Mouse (Mus musculus) embryonic facial prominence, embryonic 15.5 days (tissue): ENCODE results near the gene Sfrp2. TPM values are rescaled to one million over a fixed set of nuclear protein-coding genes. Genes with fewer than 3 reads are reported as not detected.

Source experiments
- ATAC-seq: fragments of 200-750 bp; cut with Nextera tagmentation; 2 replicates; pipeline ENCODE4 v1.8.0; 2017; ENCODE audit warnings: low read depth, moderate TSS enrichment; ENCODE audit not compliant: insufficient number of reproducible peaks, low FRiP score, low TSS enrichment
- H3K27ac ChIP-seq: fragments of 300-500 bp; sonication (generic); replicated peaks from 2 replicates; pipeline ENCODE4 v1.5.1; 2015; ENCODE audit warnings: mild to moderate bottlenecking, inconsistent platforms
- H3K27me3 ChIP-seq: fragments of 300-500 bp; sonication (generic); 2 replicates; pipeline ENCODE4 v1.6.1; 2015; ENCODE audit warnings: inconsistent platforms
- H3K36me3 ChIP-seq: fragments of 300-500 bp; sonication (generic); 2 replicates; pipeline ENCODE4 v1.6.1; 2015; ENCODE audit warnings: mild to moderate bottlenecking, inconsistent platforms
- H3K4me1 ChIP-seq: fragments of 300-500 bp; sonication (generic); 2 replicates; pipeline ENCODE4 v1.6.1; 2015; ENCODE audit warnings: inconsistent platforms
- H3K4me2 ChIP-seq: fragments of 300-500 bp; sonication (generic); replicated peaks from 2 replicates; pipeline ENCODE4 v1.6.1; 2015; ENCODE audit warnings: mild to moderate bottlenecking, inconsistent platforms
- H3K4me3 ChIP-seq: fragments of 300-500 bp; sonication (generic); replicated peaks from 2 replicates; pipeline ENCODE4 v1.5.1; 2015; ENCODE audit warnings: mild to moderate bottlenecking, inconsistent platforms
- H3K9ac ChIP-seq: fragments of 300-500 bp; sonication (generic); 2 replicates; pipeline ENCODE4 v1.6.1; 2015; ENCODE audit warnings: inconsistent platforms
- H3K9me3 ChIP-seq: fragments of 300-500 bp; sonication (generic); replicated peaks from 2 replicates; pipeline ENCODE4 v1.6.1; 2016; ENCODE audit warnings: inconsistent platforms
- WGBS: fragments of 180-500 bp; shearing (Covaris S2); methylation state at CpG from one replicate; pipeline ENCODE4 v1.1.7; 2015; 5-methylcytosine and 5-hydroxymethylcytosine counted together
- polyA plus RNA-seq: library from polyadenylated mRNA; unstranded; fragments of >200 nt; fragmentation: Nextera tagmentation; extraction: Ambion mirVana; gene quantifications from 2 replicates; pipeline ENCODE4 v1.2.1, GENCODE M21; 2015

Gene Sfrp2
- polyA plus RNA-seq, 1 experiment from 2014 or later, result 676 TPM

GRCm38 (mm10) chr3:83797828-83798227 lies 31.7 kb downstream of the Sfrp2 start:
- Histone ChIP-seq H3K36me3 (no peaks in the 10 kb centered on the region), H3K9ac (no peak overlapping the region), H3K4me2 (peak overlapping the region; percentile 34; the same call in 1 of the 2 replicates), H3K27ac (peak overlapping the region; percentile 14; the same call in 1 of the 2 replicates), H3K9me3 (no peaks in the 10 kb centered on the region), H3K4me1 (peaks cover 10% of the 10 kb centered on the region; the same call in 1 of the 2 replicates), H3K27me3 (no peaks in the 10 kb centered on the region), H3K4me3 (0 out of 2 replicates have a peak overlapping the region, but pooled peaks have one; percentile 8)
- WGBS, result 5% methylated on average over 10 of the region's 10 CpGs
- peak; percentile 51; the same call in 1 of the 2 replicates for ATAC-seq

GRCm38 (mm10) chr3:83799486-83799885 lies 33.4 kb downstream of the Sfrp2 start:
- 92% methylated on average over 7 of the region's 7 CpGs for WGBS
- Histone ChIP-seq H3K9me3 (no peaks in the 10 kb centered on the region), H3K4me2 (no peak overlapping the region), H3K9ac (no peak overlapping the region), H3K4me3 (no peak overlapping the region), H3K36me3 (no peaks in the 10 kb centered on the region), H3K4me1 (peaks cover 10% of the 10 kb centered on the region; the same call in 1 of the 2 replicates), H3K27ac (no peak overlapping the region), H3K27me3 (no peaks in the 10 kb centered on the region)
- no peak for ATAC-seq

- WGBS, result 93% methylated on average over 4 of the region's 4 CpGs
- no peak overlapping the region for H3K27ac ChIP-seq
- H3K9ac ChIP-seq, result no peak overlapping the region
- no peaks in the 10 kb centered on the region for H3K9me3 ChIP-seq
- no peak overlapping the region for H3K4me2 ChIP-seq
- H3K4me1 ChIP-seq, result peaks cover 10% of the 10 kb centered on the region; the same call in 1 of the 2 replicates
- no peak for ATAC-seq
- H3K36me3 ChIP-seq, result no peaks in the 10 kb centered on the region
- H3K27me3 ChIP-seq, result no peaks in the 10 kb centered on the region
- H3K4me3 ChIP-seq, result no peak overlapping the region
These were observed 35.6 kb downstream of the Sfrp2 start for GRCm38 (mm10) chr3:83801649-83802155.

- ATAC-seq, result 0 out of 2 replicates have a peak, but pooled peaks have one; percentile 34
- H3K9me3 ChIP-seq, result no peaks in the 10 kb centered on the region
- H3K36me3 ChIP-seq, result no peaks in the 10 kb centered on the region
- WGBS, result 40% methylated on average over 12 of the region's 12 CpGs
- H3K9ac ChIP-seq, result no peak overlapping the region
- H3K27me3 ChIP-seq, result no peaks in the 10 kb centered on the region
- no peak overlapping the region for H3K27ac ChIP-seq
- H3K4me1 ChIP-seq, result peaks cover 8% of the 10 kb centered on the region; the same call in 1 of the 2 replicates
- no peak overlapping the region; the same call in 1 of the 2 replicates for H3K4me2 ChIP-seq
- no peak overlapping the region for H3K4me3 ChIP-seq
These were observed 42.4 kb downstream of the Sfrp2 start for GRCm38 (mm10) chr3:83808483-83808882.

- 62% methylated on average over 7 of the region's 7 CpGs for WGBS
- ATAC-seq, result no peak
- no peak overlapping the region for H3K4me2 ChIP-seq
These were observed 45.9 kb downstream of the Sfrp2 start for GRCm38 (mm10) chr3:83811987-83812386.

GRCm38 (mm10) chr3:83812863-83813262 lies 46.7 kb downstream of the Sfrp2 start:
- ATAC-seq, result no peak
- Histone ChIP-seq H3K27ac (no peak overlapping the region), H3K9ac (no peak overlapping the region), H3K4me3 (no peak overlapping the region), H3K4me1 (peaks cover 12% of the 10 kb centered on the region; the same call in 1 of the 2 replicates), H3K4me2 (no peak overlapping the region), H3K27me3 (no peaks in the 10 kb centered on the region), H3K9me3 (no peaks in the 10 kb centered on the region), H3K36me3 (no peaks in the 10 kb centered on the region)

More at GRCm38 (mm10) chr3:83811987-83812386, 45.9 kb downstream of the Sfrp2 start:
- Histone ChIP-seq H3K27me3 (no peaks in the 10 kb centered on the region), H3K9ac (no peak overlapping the region), H3K9me3 (no peaks in the 10 kb centered on the region), H3K4me3 (no peak overlapping the region), H3K36me3 (no peaks in the 10 kb centered on the region), H3K4me1 (peaks cover 12% of the 10 kb centered on the region; the same call in 1 of the 2 replicates), H3K27ac (no peak overlapping the region)

- H3K4me3 ChIP-seq, result no peak overlapping the region
- no peak overlapping the region for H3K9ac ChIP-seq
- no peaks in the 10 kb centered on the region for H3K27me3 ChIP-seq
- no peak overlapping the region for H3K27ac ChIP-seq
- peaks cover 4% of the 10 kb centered on the region; the same call in 1 of the 2 replicates for H3K4me1 ChIP-seq
- ATAC-seq, result no peak
- no peak overlapping the region for H3K4me2 ChIP-seq
- 83% methylated on average over 4 of the region's 4 CpGs for WGBS
- H3K36me3 ChIP-seq, result no peaks in the 10 kb centered on the region
- no peaks in the 10 kb centered on the region for H3K9me3 ChIP-seq
These were observed 50.3 kb downstream of the Sfrp2 start for GRCm38 (mm10) chr3:83816372-83816925.

- H3K27me3 ChIP-seq, result no peaks in the 10 kb centered on the region
- H3K36me3 ChIP-seq, result no peaks in the 10 kb centered on the region
- H3K27ac ChIP-seq, result no peak overlapping the region
- H3K9ac ChIP-seq, result no peak overlapping the region
- 88% methylated on average over 4 of the region's 4 CpGs for WGBS
- H3K4me1 ChIP-seq, result no peaks in the 10 kb centered on the region
- H3K4me2 ChIP-seq, result no peak overlapping the region
- ATAC-seq, result no peak
- H3K9me3 ChIP-seq, result no peaks in the 10 kb centered on the region
- H3K4me3 ChIP-seq, result no peak overlapping the region
These were observed 57.7 kb downstream of the Sfrp2 start for GRCm38 (mm10) chr3:83823774-83824173.

Other genes with a start within 250 kb of the Sfrp2 start
- 6.3 and 6.5 TPM in 2 replicates for gene Tlr2, start 75.4 kb downstream of the Sfrp2 start, polyA plus RNA-seq